Mouse (Mus musculus) ES-Bruce4 (cell line): ENCODE results near the gene Sdhc. TPM values are rescaled to one million over a fixed set of nuclear protein-coding genes. Genes with fewer than 3 reads are reported as not detected.

Source experiments
- H3K27ac ChIP-seq: 2 replicates; pipeline ENCODE4 v1.5.1; 2012; ENCODE audit warnings: low read length, inconsistent platforms; ENCODE audit not compliant: insufficient read depth
- H3K27me3 ChIP-seq: 2 replicates; pipeline ENCODE4 v1.6.1; 2012; ENCODE audit warnings: mild to moderate bottlenecking, low read length, inconsistent platforms; ENCODE audit not compliant: control insufficient read depth, poor library complexity, insufficient read depth, severe bottlenecking
- H3K36me3 ChIP-seq: 2 replicates; pipeline ENCODE4 v1.6.1; 2012; ENCODE audit warnings: inconsistent platforms, mild to moderate bottlenecking, low read length, moderate library complexity; ENCODE audit not compliant: control insufficient read depth, poor library complexity, insufficient read depth, severe bottlenecking
- H3K4me1 ChIP-seq: one replicate; pipeline ENCODE4 v1.8.1; 2011; ENCODE audit warnings: low read length; ENCODE audit not compliant: control insufficient read depth, insufficient read depth
- H3K4me3 ChIP-seq: 2 replicates; pipeline ENCODE4 v1.5.1; 2011; ENCODE audit warnings: low read depth, mild to moderate bottlenecking, low read length
- H3K9ac ChIP-seq: 2 replicates; pipeline ENCODE4 v1.6.1; 2012; ENCODE audit warnings: low read depth, mild to moderate bottlenecking, inconsistent platforms; ENCODE audit not compliant: poor library complexity, severe bottlenecking
- H3K9me3 ChIP-seq: replicated peaks from 2 replicates; pipeline ENCODE4 v1.6.1; 2012; ENCODE audit warnings: mild to moderate bottlenecking, low read length, inconsistent platforms; ENCODE audit not compliant: control insufficient read depth, poor library complexity, insufficient read depth, severe bottlenecking
- CTCF ChIP-seq: IDR thresholded peaks from one replicate; pipeline ENCODE4 v1.8.1; 2011; ENCODE audit warnings: low read depth, low read length
- EP300 ChIP-seq: IDR thresholded peaks from 2 replicates; pipeline ENCODE4 v1.6.1; 2011; ENCODE audit warnings: low read depth, low read length; ENCODE audit not compliant: insufficient read depth
- POLR2A ChIP-seq: IDR thresholded peaks from one replicate; pipeline ENCODE4 v1.8.1; 2011; ENCODE audit warnings: low read length; ENCODE audit not compliant: insufficient read depth
- polyA plus RNA-seq: library from polyadenylated mRNA; stranded (reverse); fragments of >200 nt; gene quantifications from 2 replicates; pipeline ENCODE4 v1.2.4, GENCODE M21; 2011; ENCODE audit warnings: low read depth; ENCODE audit not compliant: missing spikeins, insufficient read depth, insufficient read length

Sdhc gene
- polyA plus RNA-seq, 1 experiment = 273 TPM

- no peaks in the 10 kb centered on the region; the same call in 1 of the 2 replicates for H3K9me3 ChIP-seq
- H3K9ac ChIP-seq = no peak overlapping the region
- no peaks in the 10 kb centered on the region for H3K36me3 ChIP-seq
- H3K27ac ChIP-seq = no peak overlapping the region
- no peaks in the 10 kb centered on the region for H3K27me3 ChIP-seq
- TF ChIP-seq CTCF (no peak), POLR2A (no peak), EP300 (no peak)
- no peak overlapping the region for H3K4me3 ChIP-seq
- peaks cover 3% of the 10 kb centered on the region for H3K4me1 ChIP-seq
Measured at GRCm38 (mm10) chr1:171101033-171101432, 49.4 kb downstream of the Sdhc start.

DNA sequence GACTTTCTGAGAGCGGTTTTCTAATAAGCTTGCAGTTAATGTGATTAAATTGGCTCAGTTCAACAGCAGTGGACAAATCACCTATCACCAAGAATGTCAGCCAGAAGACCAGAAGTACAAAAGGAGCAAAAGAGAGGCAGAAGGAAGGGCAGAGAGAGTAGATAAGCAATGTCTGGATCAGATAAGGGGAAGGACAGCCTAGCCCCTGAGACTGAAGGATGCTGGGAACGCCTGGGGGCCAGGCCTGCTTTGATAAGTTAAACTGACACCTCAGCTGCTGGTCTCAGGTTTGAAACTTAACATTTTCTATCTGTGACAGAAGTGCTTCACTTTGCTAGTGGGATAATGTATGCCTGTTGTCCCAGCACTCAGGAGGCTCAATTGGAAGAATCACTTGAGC is 52.8 kb downstream of the Sdhc start:
- TF ChIP-seq EP300 = peak; percentile 74; the same call in 1 of the 2 replicates
- TF ChIP-seq POLR2A = no peak
- H3K9ac ChIP-seq = no peak overlapping the region
- peak overlapping the region; percentile 90 for H3K27ac ChIP-seq
- peaks cover 3% of the 10 kb centered on the region for H3K4me1 ChIP-seq
- H3K4me3 ChIP-seq = no peak overlapping the region
- no peaks in the 10 kb centered on the region for H3K27me3 ChIP-seq
- no peaks in the 10 kb centered on the region for H3K36me3 ChIP-seq
- no peaks in the 10 kb centered on the region; the same call in none of the 2 replicates for H3K9me3 ChIP-seq

GRCm38 (mm10) chr1:171097136-171097535 is 53.3 kb downstream of the Sdhc start:
- Histone ChIP-seq H3K36me3 (no peaks in the 10 kb centered on the region), H3K9ac (no peak overlapping the region), H3K4me3 (no peak overlapping the region; the same call in 1 of the 2 replicates), H3K9me3 (peaks cover 2% of the 10 kb centered on the region), H3K27me3 (no peaks in the 10 kb centered on the region), H3K27ac (peak overlapping the region; percentile 90), H3K4me1 (peaks cover 3% of the 10 kb centered on the region)
- TF ChIP-seq CTCF = no peak
- peak; percentile 94 for TF ChIP-seq EP300

DNA sequence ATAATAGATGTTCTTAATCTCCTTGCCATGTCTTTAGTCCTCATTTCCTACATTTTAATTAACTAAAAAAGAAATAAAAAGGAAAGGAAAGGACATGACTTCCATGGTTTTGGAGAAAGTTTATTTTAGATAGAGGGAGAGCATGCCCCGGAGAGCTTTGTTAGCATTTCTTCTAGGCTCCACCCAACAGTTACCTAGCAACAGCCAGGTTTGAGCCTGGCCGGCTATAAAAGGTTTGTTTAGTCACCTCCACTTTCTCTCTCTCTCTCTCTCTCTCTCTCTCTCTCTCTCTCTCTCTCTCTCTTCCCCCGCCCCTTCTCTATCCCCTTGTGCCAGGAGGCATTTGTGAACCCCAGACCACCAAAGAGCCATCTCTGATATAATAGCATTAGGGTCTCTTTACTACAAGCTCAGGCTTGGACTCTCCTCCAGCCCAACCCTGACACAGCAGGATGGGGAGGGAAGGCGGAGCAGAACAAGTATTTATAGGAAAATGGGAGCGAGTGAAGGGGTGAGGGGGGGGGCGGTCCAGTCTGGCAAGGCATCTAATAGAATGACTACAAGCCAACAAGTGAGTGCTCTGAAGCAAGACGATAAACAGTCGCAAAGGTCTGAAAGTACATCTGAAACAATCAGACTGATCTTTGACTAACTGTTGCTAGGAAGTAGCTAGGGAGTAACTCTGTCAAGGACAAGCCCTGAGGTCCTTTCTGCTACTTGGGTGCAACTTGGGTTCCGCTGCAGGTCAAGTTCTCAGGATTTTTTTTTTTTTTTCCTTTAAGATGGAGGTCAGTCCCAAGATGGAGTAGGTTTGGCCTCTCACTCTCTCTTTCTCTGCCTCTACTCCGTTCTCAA is 54.1 kb downstream of the Sdhc start:
- no peaks in the 10 kb centered on the region for H3K27me3 ChIP-seq
- H3K4me1 ChIP-seq = peaks cover 3% of the 10 kb centered on the region
- H3K27ac ChIP-seq = peak overlapping the region; percentile 90
- peak; percentile 64; the same call in 1 of the 2 replicates for TF ChIP-seq EP300
- TF ChIP-seq POLR2A = no peak
- no peak for TF ChIP-seq CTCF
- peaks cover 10% of the 10 kb centered on the region for H3K9me3 ChIP-seq
- H3K36me3 ChIP-seq = no peaks in the 10 kb centered on the region
- peak overlapping the region; percentile 30; the same call in 1 of the 2 replicates for H3K9ac ChIP-seq
- H3K4me3 ChIP-seq = peak overlapping the region; percentile 6

DNA sequence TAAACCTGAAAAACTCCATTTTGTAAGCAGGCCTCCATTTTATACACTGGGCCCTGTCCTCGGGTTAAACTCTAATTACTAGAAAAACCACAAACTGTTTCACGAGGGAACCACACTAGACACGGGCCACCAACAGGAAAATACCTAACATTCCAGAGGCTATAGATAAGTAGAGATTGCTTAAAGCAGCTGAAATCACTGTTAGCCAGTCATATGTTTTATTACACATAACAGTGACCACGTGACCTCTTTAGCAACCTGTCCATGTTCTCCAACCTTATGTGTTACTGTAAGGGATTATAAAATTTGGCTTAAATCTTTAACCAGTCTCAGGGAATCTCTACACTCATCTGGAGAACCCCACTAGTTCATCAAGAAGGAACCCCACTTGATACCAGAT is 56.0 kb downstream of the Sdhc start:
- no peaks in the 10 kb centered on the region for H3K4me1 ChIP-seq
- TF ChIP-seq CTCF (no peak), POLR2A (no peak), EP300 (no peak)

DNA sequence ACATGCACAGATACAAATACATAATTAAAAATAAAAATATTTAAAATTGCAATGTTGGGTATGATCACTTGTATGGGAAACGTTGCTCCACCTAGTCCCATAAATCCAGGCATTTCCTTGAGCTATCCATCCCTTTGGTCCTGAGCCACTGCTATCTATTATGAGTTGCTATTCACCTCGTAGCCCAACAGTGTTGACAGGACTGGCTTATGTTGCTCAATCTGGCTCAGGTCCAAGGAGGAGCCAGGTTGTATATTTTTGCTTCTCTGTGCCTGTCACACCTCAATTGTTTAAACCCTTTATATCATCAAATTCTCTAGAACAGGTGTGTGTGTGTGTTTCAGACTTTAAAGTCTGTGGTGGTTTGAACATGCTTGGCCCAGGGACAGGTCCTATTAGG is 59.6 kb downstream of the Sdhc start:
- Histone ChIP-seq H3K27me3 (no peaks in the 10 kb centered on the region), H3K9me3 (peaks cover 15% of the 10 kb centered on the region), H3K4me1 (peaks cover 2% of the 10 kb centered on the region), H3K36me3 (no peaks in the 10 kb centered on the region), H3K27ac (peak overlapping the region; percentile 97; the same call in 1 of the 2 replicates), H3K9ac (no peak overlapping the region), H3K4me3 (no peak overlapping the region)
- TF ChIP-seq EP300 = no peak
- TF ChIP-seq POLR2A = no peak
- TF ChIP-seq CTCF = no peak

More for the DNA sequence above, 56.0 kb downstream of the Sdhc start:
- Histone ChIP-seq H3K9me3 (peaks cover 15% of the 10 kb centered on the region), H3K36me3 (no peaks in the 10 kb centered on the region), H3K27ac (peak overlapping the region; percentile 2), H3K4me3 (no peak overlapping the region), H3K27me3 (no peaks in the 10 kb centered on the region), H3K9ac (no peak overlapping the region)
